Mouse (Mus musculus) neutrophil, adult 5-6 weeks (primary cell): Measurements from ENCODE around the gene Ccdc182. TPM values are rescaled to one million over a fixed set of nuclear protein-coding genes. Genes with fewer than 3 reads are reported as not detected.

Experiments used
- ATAC-seq: fragments of 151-379, 151-347 bp; 2 replicates; pipeline ENCODE4 v1.8.0; 2017; ENCODE audit warnings: mild to moderate bottlenecking, moderate TSS enrichment; ENCODE audit not compliant: insufficient number of reproducible peaks, poor library complexity, low FRiP score, severe bottlenecking; ENCODE audit errors: extremely low read depth
- total RNA-seq: library from RNA; stranded (forward); fragments of 200-1000 nt; gene quantifications from 2 replicates; pipeline ENCODE4 v1.2.3, GENCODE M21; 2017

Ccdc182 gene
- total RNA-seq, 1 experiment from 2014 or later: not detected

DNA sequence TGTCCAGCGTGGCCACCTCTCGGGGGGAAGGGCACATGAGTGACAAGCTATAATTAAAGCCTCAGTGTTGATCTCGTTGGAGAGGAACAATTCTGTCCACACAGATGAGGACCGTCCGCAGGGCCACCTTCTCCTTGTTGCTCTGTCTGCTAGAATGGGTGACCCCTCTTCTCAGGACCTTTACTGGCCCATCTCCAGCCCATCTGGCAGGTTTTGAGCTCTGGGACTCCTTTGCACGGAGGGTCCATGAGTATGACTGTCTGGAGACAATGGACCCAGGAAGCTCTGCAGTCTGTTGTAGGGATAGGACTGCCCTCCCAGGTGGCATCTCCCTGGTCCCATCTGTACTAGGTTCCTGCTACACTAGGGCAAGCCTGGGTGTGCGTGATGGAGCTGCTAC is 17.7 kb downstream of the Ccdc182 start:
- no peak for ATAC-seq

DNA sequence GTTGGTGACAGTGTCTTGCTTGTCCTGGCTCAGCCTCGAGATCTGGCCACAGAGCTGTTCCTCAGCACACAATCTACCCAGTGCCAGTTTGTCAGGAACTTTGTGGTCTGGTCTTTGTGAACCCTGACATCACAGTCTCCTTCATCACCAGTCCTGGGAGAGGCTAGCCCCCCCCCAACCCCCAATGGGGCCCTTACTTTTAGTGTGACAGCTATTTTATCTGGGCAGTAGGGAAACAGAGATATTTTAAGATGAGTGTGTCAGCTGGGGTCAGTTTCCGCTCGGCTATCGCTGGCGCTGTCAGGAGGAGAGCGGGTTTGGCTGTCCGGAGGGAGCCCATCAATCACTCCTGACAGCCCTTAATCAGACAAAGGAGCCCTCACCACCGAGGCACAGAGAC is 19.7 kb downstream of the Ccdc182 start:
- ATAC-seq: no peak

- no peak for ATAC-seq
Measured at GRCm38 (mm10) chr11:88314471-88314870, 20.6 kb downstream of the Ccdc182 start.

DNA sequence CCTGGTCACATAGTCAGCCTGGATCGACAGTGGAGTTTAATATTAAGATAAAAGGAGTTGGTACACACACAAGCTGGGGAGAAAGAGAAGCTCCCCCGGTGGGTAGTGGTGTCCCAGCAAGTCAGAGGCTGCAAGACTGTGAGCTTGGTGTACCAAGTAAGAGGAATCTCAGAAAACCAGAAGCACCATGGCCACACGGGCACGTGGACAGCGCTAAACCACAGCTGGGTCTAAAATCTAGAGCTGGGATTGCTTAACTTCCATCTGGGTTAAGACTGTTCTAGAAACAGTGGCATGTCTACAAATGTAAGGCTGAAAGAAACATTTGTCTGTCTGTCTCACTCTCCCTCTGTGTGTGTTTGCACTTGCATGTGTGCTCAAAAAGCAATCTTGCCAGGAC is 21.5 kb downstream of the Ccdc182 start:
- ATAC-seq: no peak

- ATAC-seq: no peak
Measured at GRCm38 (mm10) chr11:88318850-88319249, 25.0 kb downstream of the Ccdc182 start.

DNA sequence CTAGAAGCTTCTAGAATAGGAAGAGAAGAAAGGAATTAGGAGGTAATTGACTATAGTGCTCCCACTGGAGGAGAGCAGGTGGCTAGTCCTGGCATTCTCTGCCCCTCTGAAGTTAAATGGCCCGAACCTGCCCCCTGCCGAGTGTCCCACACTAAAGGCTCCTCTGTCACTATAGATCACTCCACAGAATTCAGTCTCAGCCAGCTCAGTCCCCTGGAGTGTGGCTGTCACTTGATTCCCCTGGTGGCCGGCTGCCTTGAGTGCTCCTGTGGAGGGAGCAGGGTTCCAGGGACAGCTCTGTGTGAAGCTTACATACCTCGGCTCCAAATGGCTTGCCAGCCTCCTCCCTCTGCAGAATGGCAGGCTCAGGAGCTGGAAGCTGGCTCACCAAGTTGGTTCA is 33.2 kb downstream of the Ccdc182 start:
- no peak for ATAC-seq

DNA sequence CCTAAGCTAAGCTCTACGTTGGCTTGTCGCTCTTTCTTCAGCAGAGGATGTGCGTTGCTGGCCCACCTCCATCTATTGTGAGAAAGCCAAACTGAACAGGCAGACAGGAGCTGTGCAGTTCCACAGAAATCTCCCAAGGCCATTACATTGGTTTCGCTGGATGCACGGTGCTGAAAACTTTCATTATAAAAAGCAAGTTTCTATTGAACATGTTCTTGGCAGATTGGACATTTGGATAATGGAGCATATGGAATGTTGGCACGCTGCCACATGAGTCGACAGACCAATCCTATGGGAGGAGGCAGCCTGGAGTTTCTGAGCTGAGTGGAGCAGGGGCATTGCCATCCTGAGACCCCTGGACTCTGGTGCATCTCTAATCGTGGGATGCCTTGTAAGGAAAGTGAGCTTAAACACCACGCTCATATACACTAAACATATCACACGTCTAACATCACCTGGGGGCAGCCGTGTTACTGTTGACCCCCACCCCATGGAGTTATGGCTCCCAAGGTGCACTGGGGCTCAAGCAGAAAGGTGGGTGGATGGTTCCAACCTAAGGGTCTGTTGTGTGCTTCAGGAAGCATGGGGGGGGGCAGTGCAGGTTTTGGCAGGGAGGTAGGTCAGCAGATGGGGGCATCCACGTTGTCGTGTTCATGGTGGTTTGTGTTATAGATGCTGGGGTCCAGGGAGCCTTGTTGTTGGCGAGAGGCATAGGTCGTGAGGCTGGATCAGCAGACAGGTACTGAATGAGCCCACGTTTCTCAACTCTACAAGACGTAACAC is 35.1 kb downstream of the Ccdc182 start:
- no peak for ATAC-seq

DNA sequence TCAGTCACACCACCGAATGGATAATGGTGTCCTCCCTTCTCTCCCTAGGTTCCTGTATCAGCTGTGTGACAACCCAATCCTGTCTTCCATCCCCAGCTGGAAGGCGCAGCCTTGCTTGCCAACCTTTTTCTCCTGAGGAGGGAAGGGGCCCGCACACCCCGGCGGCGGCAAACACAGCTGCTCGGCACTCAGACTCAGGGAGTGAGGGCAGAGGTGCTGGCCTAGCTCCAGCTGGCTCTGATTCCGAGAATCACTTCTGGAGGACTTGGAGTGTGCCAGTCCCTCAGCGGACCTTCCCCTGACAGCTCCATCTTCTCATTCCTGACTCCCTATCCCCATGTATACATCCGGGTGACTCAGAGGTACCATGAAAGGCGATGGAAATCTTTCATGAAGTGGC is 36.9 kb downstream of the Ccdc182 start:
- ATAC-seq: no peak

DNA sequence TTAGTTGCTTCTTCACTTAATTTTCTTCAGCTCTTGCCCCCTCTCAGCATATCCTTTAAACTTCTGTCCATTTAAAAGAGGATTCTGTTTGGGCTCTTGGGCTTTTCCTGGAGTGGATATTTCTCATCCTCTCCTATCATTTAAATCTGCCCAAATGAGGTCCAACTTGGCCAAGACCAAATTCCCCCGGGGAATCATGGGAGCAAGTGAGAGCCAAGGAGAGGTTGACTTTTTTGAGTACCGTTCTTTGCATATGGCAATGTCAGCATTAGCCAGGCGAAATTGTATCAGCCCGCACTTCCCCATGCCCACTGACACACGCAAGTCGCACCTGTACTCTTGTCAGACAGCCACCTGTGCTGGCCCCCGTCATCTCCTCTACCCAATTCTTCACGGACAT is 37.9 kb downstream of the Ccdc182 start:
- ATAC-seq: no peak

DNA sequence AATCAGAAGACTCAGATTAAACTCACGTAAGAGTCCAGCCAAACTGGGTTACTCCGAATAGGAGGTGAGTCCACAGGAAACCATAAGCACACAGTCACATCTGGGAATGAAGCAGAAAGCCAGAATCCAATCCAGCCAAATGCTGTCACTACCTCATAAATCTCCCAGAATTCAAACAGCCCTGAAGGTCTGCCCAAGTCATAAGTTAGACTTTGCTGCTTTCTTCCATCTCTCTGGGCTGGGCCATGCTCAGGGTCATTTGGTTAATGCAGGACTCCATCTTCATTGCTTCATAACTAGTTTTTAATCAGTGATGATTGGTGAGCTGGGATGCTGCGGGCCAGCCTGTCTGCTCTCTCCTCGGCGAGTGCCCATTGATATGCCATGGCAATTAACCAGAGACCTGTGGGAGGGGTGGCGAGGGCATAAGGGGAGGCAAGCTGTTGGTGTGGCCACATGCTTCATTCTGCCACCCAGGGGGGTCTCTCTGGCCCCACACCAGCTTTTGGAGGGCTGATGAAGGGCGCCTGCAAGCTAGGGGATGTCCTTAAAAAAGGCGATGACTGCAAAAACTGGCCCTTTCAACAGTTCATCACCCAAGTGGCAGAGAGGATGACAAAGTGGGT is 38.6 kb downstream of the Ccdc182 start:
- no peak for ATAC-seq

DNA sequence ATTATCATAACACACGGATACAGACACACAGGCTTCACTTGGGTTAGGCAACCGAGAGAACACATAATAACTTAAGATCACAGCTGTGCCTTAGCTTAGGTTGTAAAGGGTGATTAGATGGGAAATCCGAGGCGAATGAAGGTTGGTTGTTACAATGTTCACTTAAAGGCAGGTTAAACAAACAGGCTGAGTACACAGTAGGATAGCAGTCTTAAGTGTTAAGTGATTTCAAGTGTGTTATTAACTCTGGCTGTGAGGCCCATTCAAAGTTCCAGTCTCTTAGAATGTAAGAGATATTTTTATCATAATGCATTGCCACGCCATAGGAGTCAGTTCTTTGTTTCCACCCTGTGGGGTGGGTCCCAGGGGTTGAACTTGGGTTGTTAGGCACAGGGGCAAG is 41.0 kb downstream of the Ccdc182 start:
- ATAC-seq: no peak

DNA sequence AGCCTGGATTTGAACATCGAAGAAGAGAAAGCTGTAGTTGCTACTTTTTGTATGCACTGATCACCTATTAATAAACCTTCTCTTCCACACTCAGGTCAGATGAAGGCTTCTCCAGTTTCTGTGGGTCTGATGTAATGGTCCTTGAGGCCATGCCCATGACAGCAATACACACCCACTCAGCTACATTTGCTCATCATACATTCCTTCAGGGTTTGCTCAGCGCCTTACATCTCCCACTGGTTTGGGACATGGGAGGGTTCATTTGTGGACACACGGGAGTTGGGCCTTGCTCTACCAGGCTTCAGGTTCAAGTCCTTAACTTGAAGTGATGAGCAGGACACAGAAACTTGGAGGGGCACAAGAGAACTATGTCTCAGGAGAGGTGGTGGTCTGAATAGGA is 44.1 kb downstream of the Ccdc182 start:
- ATAC-seq: no peak

Other genes with a start within 250 kb of the Ccdc182 start
- 353 and 395 TPM in 2 replicates for gene Srsf1, start 246.7 kb upstream of the Ccdc182 start, total RNA-seq
- gene Vezf1, start 225.8 kb upstream of the Ccdc182 start, total RNA-seq: 45.5 and 47.7 TPM in 2 replicates
- gene Cuedc1, start 196.0 kb upstream of the Ccdc182 start, total RNA-seq: 6.3 and 7.1 TPM in 2 replicates
- gene Mrps23, start 89.7 kb upstream of the Ccdc182 start, total RNA-seq: 28.5 and 41.0 TPM in 2 replicates